Mouse (Mus musculus) stomach, adult 2 months (tissue): ENCODE measurements around the gene Susd6. TPM values are rescaled to one million over a fixed set of nuclear protein-coding genes. Genes with fewer than 3 reads are reported as not detected.

ENCODE experiments used
- polyA plus RNA-seq: library from polyadenylated mRNA; depleted of rRNA; stranded (reverse); fragments of >200 nt; gene quantifications from 2 replicates; pipeline ENCODE4 v1.2.3, GENCODE M21; 2012; rRNA removed

Susd6 gene
- polyA plus RNA-seq: 14.9 and 23.3 TPM in 2 replicates

GRCm38 (mm10) chr12:80789849-80790694 lies at the start of gene Susd6:
Susd6 (plus strand) TSS chr12:80790510.

GRCm38 (mm10) chr12:80760396-80760801 lies 29.9 kb upstream of the Susd6 start, which contains the start of gene Ccdc177:
Ccdc177 (minus strand) TSS chr12:80760687.

Other genes with a start within 250 kb of the Susd6 start
- 26.7 and 38.3 TPM in 2 replicates for gene Slc39a9, start 146.6 kb upstream of the Susd6 start, polyA plus RNA-seq
- 2.0 and 6.4 TPM in 2 replicates for gene Erh, start 146.2 kb upstream of the Susd6 start, polyA plus RNA-seq
- 0.57 and 1.1 TPM in 2 replicates for gene Plekhd1, start 97.9 kb upstream of the Susd6 start, polyA plus RNA-seq
- gene Ccdc177, start 29.8 kb upstream of the Susd6 start, polyA plus RNA-seq: not detected in 2 replicates
- gene Srsf5, start 155.0 kb downstream of the Susd6 start, polyA plus RNA-seq: 47.7 and 58.8 TPM in 2 replicates
- 0.14 TPM in 1 of 2 replicates, not detected in the other for gene Slc10a1, start 178.2 kb downstream of the Susd6 start, polyA plus RNA-seq
- 6.8 and 9.3 TPM in 2 replicates for gene Smoc1, start 236.3 kb downstream of the Susd6 start, polyA plus RNA-seq